Mouse (Mus musculus): Measurements from ENCODE around the gene Zfp609. TPM values are rescaled to one million over a fixed set of nuclear protein-coding genes. Genes with fewer than 3 reads are reported as not detected.

The Zfp609 gene
- total and polyA plus RNA-seq, 2 experiments from 2014 or later = 5.4 to 11.2 TPM

GRCm38 (mm10) chr9:65830255-65830654 is 2.9 kb upstream of the Zfp609 start:
- no peaks in the 10 kb centered on the region for H3K9me3 ChIP-seq (ENCODE audit: low read length)
- TF ChIP-seq CTCF (IDR thresholded peaks at IDR 0.05) = no peak
- no peaks in the 10 kb centered on the region for H3K36me3 ChIP-seq (ENCODE audit: insufficient read depth, low read length)
- H3K9ac ChIP-seq (replicated peaks; ENCODE audit: low read length, poor library complexity, severe bottlenecking) = no peak overlapping the region
- DNase-seq (ENCODE audit: low spot score) (no peak), ATAC-seq (ENCODE audit: low FRiP score) (no peak)
- H3K4me2 ChIP-seq (ENCODE audit: low read depth, low read length, poor library complexity, severe bottlenecking) = no peak overlapping the region
- no peaks in the 10 kb centered on the region for H3K27me3 ChIP-seq (ENCODE audit: insufficient read depth, low read length)
- no peak overlapping the region for H3K27ac ChIP-seq (ENCODE audit: low read depth, low read length)
- H3K4me3 ChIP-seq (ENCODE audit: low read depth, low read length) = no peak overlapping the region
- 75% methylated on average over 4 of the region's 4 CpGs for WGBS
- H3K4me1 ChIP-seq (ENCODE audit: insufficient read depth, low read length) = peaks cover 11% of the 10 kb centered on the region

GRCm38 (mm10) chr9:65829410-65829809 is 2.0 kb upstream of the Zfp609 start:
- no peaks in the 10 kb centered on the region for H3K27me3 ChIP-seq (ENCODE audit: insufficient read depth, low read length)
- peak; percentile 69 for TF ChIP-seq CTCF (IDR thresholded peaks at IDR 0.05)
- H3K27ac ChIP-seq (ENCODE audit: low read depth, low read length) = no peak overlapping the region
- no peaks in the 10 kb centered on the region for H3K9me3 ChIP-seq (ENCODE audit: low read length)
- peak; percentile 45 for DNase-seq (ENCODE audit: low spot score)
- no peaks in the 10 kb centered on the region for H3K36me3 ChIP-seq (ENCODE audit: insufficient read depth, low read length)
- WGBS = 90% methylated on average over 1 of the region's 2 CpGs
- ATAC-seq (ENCODE audit: low FRiP score) = no peak
- peaks cover 11% of the 10 kb centered on the region for H3K4me1 ChIP-seq (ENCODE audit: insufficient read depth, low read length)
- H3K9ac ChIP-seq (replicated peaks; ENCODE audit: low read length, poor library complexity, severe bottlenecking) = no peak overlapping the region
- H3K4me2 ChIP-seq (ENCODE audit: low read depth, low read length, poor library complexity, severe bottlenecking) = no peak overlapping the region
- H3K4me3 ChIP-seq (ENCODE audit: low read depth, low read length) = no peak overlapping the region

- no peaks in the 10 kb centered on the region for H3K9me3 ChIP-seq (ENCODE audit: low read length)
- no peak overlapping the region for H3K4me3 ChIP-seq (ENCODE audit: low read depth, low read length)
- TF ChIP-seq CTCF (IDR thresholded peaks at IDR 0.05) = no peak
- peaks cover 19% of the 10 kb centered on the region for H3K4me1 ChIP-seq (ENCODE audit: insufficient read depth, low read length)
- ATAC-seq (ENCODE audit: low FRiP score) (no peak), DNase-seq (ENCODE audit: low spot score) (no peak)
- WGBS = 58% methylated on average over 3 of the region's 3 CpGs
- H3K27me3 ChIP-seq (ENCODE audit: insufficient read depth, low read length) = no peaks in the 10 kb centered on the region
- H3K4me2 ChIP-seq (ENCODE audit: low read depth, low read length, poor library complexity, severe bottlenecking) = peak overlapping the region; percentile 59
- H3K27ac ChIP-seq (ENCODE audit: low read depth, low read length) = no peak overlapping the region
- no peak overlapping the region for H3K9ac ChIP-seq (replicated peaks; ENCODE audit: low read length, poor library complexity, severe bottlenecking)
- no peaks in the 10 kb centered on the region for H3K36me3 ChIP-seq (ENCODE audit: insufficient read depth, low read length)
Measured at GRCm38 (mm10) chr9:65828511-65828910, 1.1 kb upstream of the Zfp609 start.

GRCm38 (mm10) chr9:65828016-65828403 is 646 bp upstream of the Zfp609 start:
- H3K9me3 ChIP-seq (ENCODE audit: low read length) = no peaks in the 10 kb centered on the region
- no peak overlapping the region for H3K27ac ChIP-seq (ENCODE audit: low read depth, low read length)
- TF ChIP-seq CTCF (IDR thresholded peaks at IDR 0.05) = no peak
- ATAC-seq (ENCODE audit: low FRiP score) (no peak), DNase-seq (ENCODE audit: low spot score) (no peak)
- H3K4me3 ChIP-seq (ENCODE audit: low read depth, low read length) = peak overlapping the region; percentile 89
- 2% methylated on average over 13 of the region's 13 CpGs for WGBS
- H3K4me1 ChIP-seq (ENCODE audit: insufficient read depth, low read length) = peaks cover 19% of the 10 kb centered on the region
- no peaks in the 10 kb centered on the region for H3K36me3 ChIP-seq (ENCODE audit: insufficient read depth, low read length)
- no peaks in the 10 kb centered on the region for H3K27me3 ChIP-seq (ENCODE audit: insufficient read depth, low read length)
- peak overlapping the region; percentile 59 for H3K4me2 ChIP-seq (ENCODE audit: low read depth, low read length, poor library complexity, severe bottlenecking)
- peak overlapping the region; percentile 89; the same call in 1 of the 2 replicates for H3K9ac ChIP-seq (replicated peaks; ENCODE audit: low read length, poor library complexity, severe bottlenecking)

- Histone ChIP-seq H3K36me3 (ENCODE audit: insufficient read depth, low read length) (no peaks in the 10 kb centered on the region), H3K9ac (replicated peaks; ENCODE audit: low read length, poor library complexity, severe bottlenecking) (peak overlapping the region; percentile 89), H3K4me3 (ENCODE audit: low read depth, low read length) (peak overlapping the region; percentile 89), H3K27ac (ENCODE audit: low read depth, low read length) (peak overlapping the region; percentile 94), H3K9me3 (ENCODE audit: low read length) (no peaks in the 10 kb centered on the region), H3K4me1 (ENCODE audit: insufficient read depth, low read length) (peaks cover 19% of the 10 kb centered on the region), H3K27me3 (ENCODE audit: insufficient read depth, low read length) (no peaks in the 10 kb centered on the region), H3K4me2 (ENCODE audit: low read depth, low read length, poor library complexity, severe bottlenecking) (peak overlapping the region; percentile 74)
- ATAC-seq (ENCODE audit: low FRiP score) (peak; percentile 59), DNase-seq (ENCODE audit: low spot score) (peak; percentile 74)
- under 1% methylated on average over 29 of the region's 31 CpGs for WGBS
- TF ChIP-seq CTCF (IDR thresholded peaks at IDR 0.05) = peak; percentile 12; the same call in 1 of the 2 replicates
Measured at GRCm38 (mm10) chr9:65826588-65827343, 598 bp downstream of the Zfp609 start.

GRCm38 (mm10) chr9:65826226-65826587 is 1.2 kb downstream of the Zfp609 start:
- 0% methylated on average over 4 of the region's 4 CpGs for WGBS
- Histone ChIP-seq H3K36me3 (ENCODE audit: insufficient read depth, low read length) (no peaks in the 10 kb centered on the region), H3K27me3 (ENCODE audit: insufficient read depth, low read length) (no peaks in the 10 kb centered on the region), H3K9ac (replicated peaks; ENCODE audit: low read length, poor library complexity, severe bottlenecking) (peak overlapping the region; percentile 89), H3K4me1 (ENCODE audit: insufficient read depth, low read length) (peaks cover 19% of the 10 kb centered on the region), H3K9me3 (ENCODE audit: low read length) (no peaks in the 10 kb centered on the region), H3K4me2 (ENCODE audit: low read depth, low read length, poor library complexity, severe bottlenecking) (peak overlapping the region; percentile 74), H3K27ac (ENCODE audit: low read depth, low read length) (peak overlapping the region; percentile 94), H3K4me3 (ENCODE audit: low read depth, low read length) (peak overlapping the region; percentile 89)
- TF ChIP-seq CTCF (IDR thresholded peaks at IDR 0.05) = no peak
- ATAC-seq (ENCODE audit: low FRiP score) = no peak
- peak; percentile 37 for DNase-seq (ENCODE audit: low spot score)
